Mouse (Mus musculus) thymus, postnatal 25 days (tissue): ENCODE data around the gene Gapdh.
"Not testable (repeated sequence)": the region's sequence is repeated elsewhere in the genome, so short reads cannot be mapped to it uniquely, and the experiment has no call there.

Experiments used
- DNase-seq: peaks from one replicate; pipeline ENCODE4 v3.0.0; 2022

Gene Gapdh

GRCm38 (mm10) chr6:125166861-125167650, 789 bp upstream of the Gapdh start:
- no peak for DNase-seq

- peak; percentile 96 for DNase-seq
Measured at GRCm38 (mm10) chr6:125165328-125165891, 857 bp downstream of the Gapdh start.

GRCm38 (mm10) chr6:125164672-125165327, 1.5 kb downstream of the Gapdh start:
- DNase-seq, result peak; percentile 74

- peak; percentile 13 for DNase-seq
Measured at GRCm38 (mm10) chr6:125163801-125164657, 2.2 kb downstream of the Gapdh start.

GRCm38 (mm10) chr6:125162615-125163305, 3.5 kb downstream of the Gapdh start:
- not testable (repeated sequence) for DNase-seq

- peak; percentile 84 for DNase-seq
Measured at GRCm38 (mm10) chr6:125161971-125162370, 4.3 kb downstream of the Gapdh start.

GRCm38 (mm10) chr6:125160854-125161760, 5.2 kb downstream of the Gapdh start:
- DNase-seq, result no peak

- no peak for DNase-seq
Measured at GRCm38 (mm10) chr6:125160558-125160853, 5.8 kb downstream of the Gapdh start.

GRCm38 (mm10) chr6:125159773-125160557, 6.3 kb downstream of the Gapdh start:
- DNase-seq, result no peak

GRCm38 (mm10) chr6:125158944-125159492, 7.2 kb downstream of the Gapdh start:
- DNase-seq, result no peak

- no peak for DNase-seq
Measured at GRCm38 (mm10) chr6:125156903-125157614, 9.2 kb downstream of the Gapdh start.

GRCm38 (mm10) chr6:125156491-125156890, 9.8 kb downstream of the Gapdh start:
- no peak for DNase-seq

GRCm38 (mm10) chr6:125155262-125155661, 11.0 kb downstream of the Gapdh start:
- DNase-seq, result no peak

GRCm38 (mm10) chr6:125154550-125154949, 11.7 kb downstream of the Gapdh start:
- no peak for DNase-seq

GRCm38 (mm10) chr6:125153682-125154081, 12.6 kb downstream of the Gapdh start:
- no peak for DNase-seq

GRCm38 (mm10) chr6:125153018-125153389, 13.3 kb downstream of the Gapdh start:
- no peak for DNase-seq

GRCm38 (mm10) chr6:125152212-125153017, 13.9 kb downstream of the Gapdh start:
- no peak for DNase-seq

GRCm38 (mm10) chr6:125149569-125149950, 16.7 kb downstream of the Gapdh start:
- DNase-seq, result no peak
